Mouse (Mus musculus) spleen, postnatal 14 days (tissue): ENCODE data around the gene Spock2.

Source experiments
- DNase-seq, 2 experiments: peaks; one replicate each; pipeline ENCODE4 v3.0.0; 2021 to 2022; ENCODE audit warnings: low spot score in 2 of 2

The Spock2 gene

GRCm38 (mm10) chr10:60106146-60106530 lies at the start of gene Spock2:
TSS of gene Spock2 (plus strand) at chr10:60106219.
- DNase-seq, result no peak

GRCm38 (mm10) chr10:60062173-60062572 lies 43.8 kb upstream of the Spock2 start:
- DNase-seq, result no peak

- no peak for DNase-seq
Observed at GRCm38 (mm10) chr10:60062931-60063330, 43.1 kb upstream of the Spock2 start.

- peak in 1 of 2 experiments; percentile 28 for DNase-seq
Observed at GRCm38 (mm10) chr10:60066524-60066923, 39.5 kb upstream of the Spock2 start.

GRCm38 (mm10) chr10:60075159-60075558 lies 30.9 kb upstream of the Spock2 start:
- DNase-seq, result no peak

GRCm38 (mm10) chr10:60077226-60077625 lies 28.8 kb upstream of the Spock2 start:
- no peak for DNase-seq

GRCm38 (mm10) chr10:60077736-60078560 lies 28.1 kb upstream of the Spock2 start:
- no peak for DNase-seq

GRCm38 (mm10) chr10:60078561-60078917 lies 27.5 kb upstream of the Spock2 start:
- DNase-seq, result peak; percentile 37 to 53

- DNase-seq, result no peak
Observed at GRCm38 (mm10) chr10:60080171-60080570, 25.8 kb upstream of the Spock2 start.

GRCm38 (mm10) chr10:60080601-60080981 lies 25.4 kb upstream of the Spock2 start:
- DNase-seq, result no peak

- peak in 1 of 2 experiments; percentile 19 for DNase-seq
Observed at GRCm38 (mm10) chr10:60080982-60081825, 24.8 kb upstream of the Spock2 start.

GRCm38 (mm10) chr10:60081905-60082304 lies 24.1 kb upstream of the Spock2 start:
- no peak for DNase-seq

- DNase-seq, result no peak
Observed at GRCm38 (mm10) chr10:60084065-60084464, 22.0 kb upstream of the Spock2 start.

- DNase-seq, result no peak
Observed at GRCm38 (mm10) chr10:60092311-60092710, 13.7 kb upstream of the Spock2 start.

- DNase-seq, result no peak
Observed at GRCm38 (mm10) chr10:60093751-60094150, 12.3 kb upstream of the Spock2 start.

GRCm38 (mm10) chr10:60095558-60095957 lies 10.5 kb upstream of the Spock2 start:
- DNase-seq, result no peak

GRCm38 (mm10) chr10:60096302-60096701 lies 9.7 kb upstream of the Spock2 start:
- DNase-seq, result no peak

GRCm38 (mm10) chr10:60097146-60097545 lies 8.9 kb upstream of the Spock2 start:
- no peak for DNase-seq

- DNase-seq, result no peak
Observed at GRCm38 (mm10) chr10:60097774-60098173, 8.2 kb upstream of the Spock2 start.

- no peak for DNase-seq
Observed at GRCm38 (mm10) chr10:60105391-60106145, 451 bp upstream of the Spock2 start.

- DNase-seq, result peak in 1 of 2 experiments; percentile 17
Observed at GRCm38 (mm10) chr10:60106531-60107186, 640 bp downstream of the Spock2 start.

GRCm38 (mm10) chr10:60107448-60107847 lies 1.4 kb downstream of the Spock2 start:
- no peak for DNase-seq
